Mouse (Mus musculus): ENCODE data around the gene Trim65.

DNA sequence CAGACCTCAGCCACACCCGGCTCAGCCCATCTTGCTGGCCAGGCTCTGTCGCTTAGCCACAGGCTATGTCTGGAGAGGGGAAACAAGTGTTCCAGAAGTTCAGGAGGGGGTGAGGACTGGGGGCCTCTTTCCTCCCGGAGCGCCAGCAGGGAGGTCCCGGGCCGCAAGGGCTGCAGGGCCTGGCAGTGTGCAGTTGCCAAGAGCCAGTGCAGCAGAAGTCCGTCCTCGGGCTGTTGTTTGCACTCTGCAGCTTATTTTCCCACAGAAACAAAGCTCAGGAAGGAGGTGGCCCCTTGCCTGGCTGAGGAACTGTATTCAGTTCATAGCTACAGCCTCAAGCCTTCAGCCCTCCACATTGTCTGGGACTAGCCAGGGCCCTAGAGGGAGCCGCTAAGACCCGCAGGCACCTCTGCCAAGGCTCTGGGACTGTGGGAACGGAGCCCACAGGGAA lies 29.0 kb downstream of the Trim65 start:
- TF ChIP-seq CTCF (IDR thresholded peaks at IDR 0.05; ENCODE audit: low read depth) (0 out of 2 replicates have a peak, but pooled peaks have one; percentile 12), EP300 (IDR thresholded peaks at IDR 0.05; ENCODE audit: low read depth) (peak; percentile 48; the same call in 1 of the 2 replicates)

Measured in heart, postnatal 0 days (tissue).